Mouse (Mus musculus) liver, embryonic 18 days (tissue): ENCODE data around the gene Acsl6. TPM values are rescaled to one million over a fixed set of nuclear protein-coding genes. Genes with fewer than 3 reads are reported as not detected.

Experiments
- polyA plus RNA-seq: library from polyadenylated mRNA; depleted of rRNA; stranded (reverse); fragments of >200 nt; gene quantifications from 2 replicates; pipeline ENCODE4 v1.2.3, GENCODE M21; 2012; rRNA removed

Acsl6 gene
- 0.17 and 0.30 TPM in 2 replicates for polyA plus RNA-seq

GRCm38 (mm10) chr11:54303728-54304470 is at the start of gene Acsl6:
TSS of gene Acsl6 (plus strand) at chr11:54303798.

GRCm38 (mm10) chr11:54267177-54267576 is 36.4 kb upstream of the Acsl6 start, which contains the start of gene Il3:
TSS of gene Il3 (minus strand) at chr11:54267277.

Other genes starting within 250 kb of the Acsl6 start
- 3.1 and 3.9 TPM in 2 replicates for gene Pdlim4, start 234.8 kb upstream of the Acsl6 start, polyA plus RNA-seq
- gene P4ha2, start 203.7 kb upstream of the Acsl6 start, polyA plus RNA-seq, result 9.5 and 10.2 TPM in 2 replicates
- gene Csf2, start 54.1 kb upstream of the Acsl6 start, polyA plus RNA-seq, result not detected in 2 replicates
- gene Il3, start 36.5 kb upstream of the Acsl6 start, polyA plus RNA-seq, result not detected in 2 replicates
- not detected in 2 replicates for gene Meikin, start 66.9 kb downstream of the Acsl6 start, polyA plus RNA-seq
- 4.2 and 5.1 TPM in 2 replicates for gene Fnip1, start 134.4 kb downstream of the Acsl6 start, polyA plus RNA-seq
- 5.9 and 6.0 TPM in 2 replicates for gene Rapgef6, start 219.0 kb downstream of the Acsl6 start, polyA plus RNA-seq